Mouse (Mus musculus) midbrain, embryonic 12.5 days (tissue): ENCODE measurements around the gene Kdsr. TPM values are rescaled to one million over a fixed set of nuclear protein-coding genes. Genes with fewer than 3 reads are reported as not detected.

ENCODE experiments used
- ATAC-seq: fragments of 200-750 bp; cut with Nextera tagmentation; 2 replicates; pipeline ENCODE4 v1.8.0; 2017; ENCODE audit warnings: low read depth, moderate TSS enrichment, moderate library complexity; ENCODE audit not compliant: low FRiP score
- H3K27ac ChIP-seq: fragments of 300-500 bp; sonication (generic); replicated peaks from 2 replicates; pipeline ENCODE4 v1.5.1; 2016; ENCODE audit warnings: mild to moderate bottlenecking
- H3K27me3 ChIP-seq: fragments of 300-500 bp; sonication (generic); 2 replicates; pipeline ENCODE4 v1.6.1; 2016; ENCODE audit warnings: mild to moderate bottlenecking
- H3K36me3 ChIP-seq: fragments of 300-500 bp; sonication (generic); 2 replicates; pipeline ENCODE4 v1.6.1; 2016
- H3K4me1 ChIP-seq: fragments of 300-500 bp; sonication (generic); 2 replicates; pipeline ENCODE4 v1.6.1; 2016
- H3K4me2 ChIP-seq: fragments of 300-500 bp; sonication (generic); replicated peaks from 2 replicates; pipeline ENCODE4 v1.6.1; 2016; ENCODE audit warnings: mild to moderate bottlenecking, moderate library complexity
- H3K4me3 ChIP-seq: fragments of 300-500 bp; sonication (generic); 2 replicates; pipeline ENCODE4 v1.5.1; 2016; ENCODE audit warnings: mild to moderate bottlenecking
- H3K9ac ChIP-seq: fragments of 300-500 bp; sonication (generic); replicated peaks from 2 replicates; pipeline ENCODE4 v1.6.1; 2016; ENCODE audit warnings: mild to moderate bottlenecking, moderate library complexity
- H3K9me3 ChIP-seq: fragments of 300-500 bp; sonication (generic); 2 replicates; pipeline ENCODE4 v1.6.1; 2016; ENCODE audit warnings: mild to moderate bottlenecking
- WGBS: fragments of 180-500 bp; shearing (Covaris S2); methylation state at CpG from one replicate; pipeline ENCODE4 v1.1.7; 2016; 5-methylcytosine and 5-hydroxymethylcytosine counted together
- polyA plus RNA-seq: library from polyadenylated mRNA; unstranded; fragments of >200 nt; fragmentation: Nextera tagmentation; extraction: Ambion mirVana; gene quantifications from 2 replicates; pipeline ENCODE4 v1.2.1, GENCODE M21; 2016

The Kdsr gene
- polyA plus RNA-seq, 1 experiment from 2014 or later, result 9.7 TPM

DNA sequence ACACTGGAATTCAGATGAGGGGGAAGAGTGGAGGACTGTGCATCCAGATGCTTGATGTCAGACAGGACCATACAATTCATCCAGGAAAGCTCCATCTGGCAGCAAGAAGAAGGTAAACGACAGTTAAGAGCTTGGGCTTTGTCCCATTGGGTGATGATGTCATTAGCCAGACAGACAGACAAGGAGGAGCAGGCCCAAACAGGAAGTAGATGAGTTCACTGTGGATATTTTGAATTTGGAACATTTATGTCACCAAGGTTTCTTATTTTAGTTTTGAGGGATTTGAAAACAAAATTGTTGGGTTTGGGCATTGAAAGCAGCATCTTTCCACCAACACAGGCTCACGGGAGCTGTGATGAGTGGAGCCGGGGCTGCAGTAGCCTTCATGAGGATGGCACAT, 75.0 kb downstream of the Kdsr start:
- WGBS, result 82% methylated on average over 3 of the region's 3 CpGs
- Histone ChIP-seq H3K4me3 (no peak overlapping the region), H3K9ac (no peak overlapping the region), H3K27me3 (no peaks in the 10 kb centered on the region), H3K36me3 (no peaks in the 10 kb centered on the region), H3K4me1 (no peaks in the 10 kb centered on the region), H3K9me3 (no peaks in the 10 kb centered on the region), H3K4me2 (no peak overlapping the region), H3K27ac (no peak overlapping the region)
- no peak for ATAC-seq

DNA sequence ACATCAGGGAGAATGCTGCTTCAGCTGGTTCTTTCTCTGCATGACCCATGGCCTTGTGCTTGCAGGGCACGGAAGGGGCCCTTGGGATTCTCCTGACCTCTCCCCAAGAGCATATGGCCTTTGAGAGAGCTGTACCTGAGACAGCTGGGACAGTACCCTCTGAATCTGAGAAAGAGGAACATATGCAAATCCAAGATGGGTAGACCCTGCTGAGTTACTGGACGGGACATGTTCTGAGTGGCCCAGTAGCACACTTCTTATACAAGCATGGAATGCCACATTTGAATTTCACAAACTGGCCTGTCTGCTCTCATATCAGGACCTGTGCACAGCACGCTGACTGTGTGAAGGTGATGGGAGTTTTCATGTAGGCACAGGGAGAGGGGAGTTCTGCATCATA, 76.7 kb downstream of the Kdsr start:
- H3K36me3 ChIP-seq, result no peaks in the 10 kb centered on the region
- H3K4me2 ChIP-seq, result no peak overlapping the region
- H3K9me3 ChIP-seq, result no peaks in the 10 kb centered on the region
- ATAC-seq, result no peak
- 85% methylated on average over 3 of the region's 3 CpGs for WGBS
- no peak overlapping the region for H3K27ac ChIP-seq
- no peak overlapping the region for H3K9ac ChIP-seq
- H3K4me3 ChIP-seq, result no peak overlapping the region
- H3K4me1 ChIP-seq, result no peaks in the 10 kb centered on the region
- H3K27me3 ChIP-seq, result no peaks in the 10 kb centered on the region

DNA sequence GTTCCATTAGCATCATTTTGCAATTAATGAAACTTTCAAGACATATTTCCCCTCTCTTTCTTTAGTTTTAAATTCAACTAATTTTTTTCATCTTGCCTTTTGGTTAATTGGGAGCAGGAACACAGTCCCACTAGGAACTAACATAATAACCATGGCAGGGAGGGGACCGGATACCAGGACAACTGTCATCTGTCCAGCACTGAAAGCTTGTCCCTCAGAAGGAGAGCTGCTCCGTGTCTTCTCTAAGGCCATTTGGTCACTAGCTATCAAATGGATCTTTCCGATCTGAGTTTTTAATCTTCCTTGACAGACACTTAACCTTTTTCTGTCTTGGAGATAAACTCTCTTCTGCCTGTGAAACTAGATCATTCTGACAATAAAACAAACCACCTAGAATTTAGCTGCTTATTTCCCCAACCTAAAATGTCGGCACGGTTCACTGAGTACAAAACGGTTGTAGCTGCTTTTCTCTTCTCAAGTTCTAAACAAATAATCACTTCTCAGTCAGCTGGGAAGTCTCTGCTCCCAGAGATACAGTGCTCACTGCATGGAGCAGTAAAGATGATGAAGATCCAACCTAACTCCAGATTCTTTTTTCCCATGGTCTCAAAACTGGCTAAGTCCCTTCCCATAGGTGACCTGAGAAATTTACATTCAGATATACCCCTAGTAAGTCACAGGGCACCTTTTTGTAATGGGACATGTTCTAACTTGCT, 79.6 kb downstream of the Kdsr start:
- Histone ChIP-seq H3K4me3 (no peak overlapping the region), H3K4me1 (no peaks in the 10 kb centered on the region), H3K36me3 (no peaks in the 10 kb centered on the region), H3K9ac (no peak overlapping the region), H3K27ac (no peak overlapping the region), H3K4me2 (no peak overlapping the region), H3K27me3 (no peaks in the 10 kb centered on the region), H3K9me3 (no peaks in the 10 kb centered on the region)
- 77% methylated on average over 6 of the region's 6 CpGs for WGBS
- ATAC-seq, result no peak

DNA sequence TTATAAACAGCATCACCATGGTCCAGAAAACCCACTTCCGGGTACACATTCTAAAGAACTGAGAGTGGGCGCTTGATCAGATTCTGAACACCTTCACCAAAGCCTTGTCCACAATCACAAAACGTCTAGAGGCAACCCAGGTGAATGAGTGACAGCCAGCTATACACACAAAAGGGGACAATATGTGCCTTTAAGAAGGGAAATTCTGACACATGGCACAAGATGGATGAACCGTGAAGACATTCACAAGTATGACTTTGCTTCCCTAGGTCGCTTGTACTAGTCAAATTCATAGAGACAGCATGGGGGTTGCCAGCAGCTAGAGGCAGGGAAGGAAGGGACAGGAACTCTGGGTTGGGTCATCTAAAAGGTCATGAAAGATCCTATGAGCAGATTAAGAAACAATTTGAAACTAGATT, 81.5 kb downstream of the Kdsr start:
- no peak overlapping the region for H3K4me2 ChIP-seq
- no peak overlapping the region for H3K27ac ChIP-seq
- no peaks in the 10 kb centered on the region for H3K27me3 ChIP-seq
- H3K36me3 ChIP-seq, result no peaks in the 10 kb centered on the region
- H3K4me3 ChIP-seq, result no peak overlapping the region
- H3K4me1 ChIP-seq, result no peaks in the 10 kb centered on the region
- H3K9ac ChIP-seq, result no peak overlapping the region
- WGBS, result 86% methylated on average over 5 of the region's 5 CpGs
- H3K9me3 ChIP-seq, result no peaks in the 10 kb centered on the region
- no peak for ATAC-seq

Other genes with a start within 250 kb of the Kdsr start
- gene Bcl2, start 45.5 kb downstream of the Kdsr start, polyA plus RNA-seq, result 11.1 and 11.3 TPM in 2 replicates
- gene Vps4b, start 37.0 kb upstream of the Kdsr start, polyA plus RNA-seq, result 61.2 and 62.7 TPM in 2 replicates
- not detected in 2 replicates for gene Serpinb5, start 101.4 kb upstream of the Kdsr start, polyA plus RNA-seq
- gene Serpinb12, start 174.7 kb upstream of the Kdsr start, polyA plus RNA-seq, result not detected in 2 replicates
- not detected in 2 replicates for gene Serpinb13, start 221.3 kb upstream of the Kdsr start, polyA plus RNA-seq